Mouse (Mus musculus) gastrocnemius, postnatal 36 days (tissue): ENCODE data around the gene Olfr223. TPM values are rescaled to one million over a fixed set of nuclear protein-coding genes. Genes with fewer than 3 reads are reported as not detected.
"Not testable (repeated sequence)": the region's sequence is repeated elsewhere in the genome, so short reads cannot be mapped to it uniquely, and the experiment has no call there.

Experiments used
- DNase-seq, 2 experiments: peaks; one replicate each; pipeline ENCODE4 v3.0.0; 2022
- intact Hi-C: fragments of 180-260 bp; cut with DNase I; formaldehyde crosslinking; loops from one replicate; pipeline ENCODE4 v1.15.1; 2025
- total RNA-seq, 2 experiments: library from RNA; stranded (reverse); gene quantifications; 2 replicates each; pipeline ENCODE4 v1.2.3; 2021

Olfr223 gene
- total RNA-seq, 2 experiments from 2014 or later: not detected

DNA sequence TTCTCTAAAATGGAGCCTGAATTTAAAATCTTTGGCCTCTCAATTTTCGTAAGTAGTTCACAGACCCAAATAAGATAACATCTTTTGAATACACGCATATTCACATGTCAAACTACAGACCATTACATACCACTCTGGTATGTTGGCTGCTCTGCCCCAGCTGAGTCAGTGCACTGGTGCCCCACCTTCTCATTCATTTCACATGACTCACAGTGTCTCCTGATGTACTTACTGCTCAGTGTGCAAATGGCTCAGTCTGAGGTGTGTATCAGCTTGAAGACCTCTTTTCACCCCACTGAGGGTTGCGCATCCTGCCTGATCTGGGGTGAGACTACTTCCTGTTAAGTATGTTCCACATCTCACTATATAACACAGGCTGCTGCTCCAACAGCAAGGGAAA lies 7.8 kb upstream of the Olfr223 start:
- no peak for DNase-seq
- intact Hi-C loops: no loop called here

GRCm38 (mm10) chr11:59599211-59599610 lies 6.1 kb upstream of the Olfr223 start:
- no peak for DNase-seq
- intact Hi-C loops: no loop called here

- intact Hi-C loops: no loop called here
- no peak for DNase-seq
Observed at GRCm38 (mm10) chr11:59596950-59597349, 3.9 kb upstream of the Olfr223 start.

DNA sequence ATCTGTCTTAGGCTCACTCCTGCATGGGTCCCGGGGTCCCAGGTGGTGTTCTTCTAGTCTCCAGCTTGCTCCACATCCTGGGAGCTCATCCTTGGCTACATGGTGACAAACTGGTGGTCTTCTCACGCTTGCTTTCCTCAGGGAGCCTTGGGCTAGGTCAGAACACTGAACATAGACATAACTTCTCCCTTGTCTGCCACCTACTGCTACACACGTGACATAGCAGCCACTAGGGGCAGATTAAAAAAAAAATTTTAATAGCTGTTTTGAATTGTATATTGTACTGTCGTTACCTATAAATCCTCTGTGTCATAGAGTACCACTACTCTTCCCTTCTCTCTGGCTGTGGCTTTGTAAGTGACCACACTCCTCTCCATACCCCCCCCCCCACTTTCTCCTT lies 3.0 kb upstream of the Olfr223 start:
- intact Hi-C loops: no loop called here
- DNase-seq: no peak

DNA sequence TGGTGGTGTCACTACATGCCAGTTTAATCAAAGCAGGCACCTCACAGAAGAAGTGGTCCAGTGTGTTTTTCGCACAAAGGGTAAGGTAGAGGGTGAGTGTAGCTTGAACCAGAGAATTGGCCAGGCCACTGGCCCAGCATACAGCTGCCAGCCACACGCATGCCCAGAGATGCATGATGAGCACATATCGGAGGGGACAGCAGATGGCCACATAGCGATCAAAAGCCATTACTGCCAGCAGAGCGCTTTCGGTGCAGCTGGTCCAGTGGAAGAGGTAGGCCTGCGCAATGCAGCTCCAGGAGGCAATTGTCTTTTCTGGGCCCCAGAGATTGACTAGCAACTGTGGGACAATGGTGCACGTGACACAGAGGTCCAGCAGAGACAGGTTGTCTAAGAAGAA lies 3.6 kb downstream of the Olfr223 start:
- intact Hi-C loops: no loop called here
- no peak for DNase-seq

DNA sequence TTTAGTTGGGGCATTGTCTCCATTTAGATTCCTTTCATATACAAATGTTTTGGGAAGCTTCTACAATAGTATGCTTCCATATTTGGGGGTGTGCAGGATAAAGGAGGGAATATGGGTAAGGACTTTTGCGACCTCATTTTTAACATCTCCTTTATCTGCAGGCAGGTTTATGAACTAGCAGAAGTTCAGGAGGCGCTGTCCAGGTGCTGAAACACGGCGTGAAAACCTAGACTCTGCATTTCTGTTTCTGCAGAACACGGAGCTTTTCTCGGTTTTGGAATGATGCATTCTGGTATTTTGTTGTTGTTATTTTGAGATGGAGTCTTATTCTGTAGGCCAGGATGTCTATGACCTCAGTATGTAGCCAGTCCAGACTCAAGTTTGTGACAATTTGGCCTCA lies 8.6 kb downstream of the Olfr223 start:
- DNase-seq: no peak
- intact Hi-C loops: no loop called here

DNA sequence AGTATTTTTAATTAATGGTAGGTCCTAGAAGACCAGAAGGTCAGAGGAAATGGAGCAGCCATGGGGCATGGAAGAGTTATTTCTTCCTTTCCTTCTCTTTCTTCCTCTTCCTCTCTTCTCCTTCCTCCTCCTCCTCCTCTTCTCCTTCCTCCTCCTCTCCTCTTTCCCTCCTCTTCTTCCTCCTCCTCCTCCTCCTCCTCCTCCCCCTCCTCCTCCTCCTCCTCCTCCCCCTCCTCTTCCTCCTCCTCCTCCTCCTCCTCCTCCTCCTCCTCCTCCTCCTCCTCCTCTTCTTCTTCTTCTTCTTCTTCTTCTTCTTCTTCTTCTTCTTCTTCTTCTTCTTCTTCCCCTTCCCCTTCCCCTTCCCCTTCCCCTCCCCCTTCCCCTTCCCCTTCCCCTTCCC lies 17.0 kb downstream of the Olfr223 start, which contains the start of gene Olfr222:
Gene Olfr222 (minus strand): TSS at position 101 of the 400 bp plus-strand sequence.
- DNase-seq, intact Hi-C loops: not testable (repeated sequence)

GRCm38 (mm10) chr11:59575726-59576125 lies 17.4 kb downstream of the Olfr223 start:
- DNase-seq: no peak

GRCm38 (mm10) chr11:59569306-59569705 lies 23.8 kb downstream of the Olfr223 start:
- intact Hi-C loops: no loop called here

More at GRCm38 (mm10) chr11:59575726-59576125, 17.4 kb downstream of the Olfr223 start:
- intact Hi-C loops: no loop called here

DNA sequence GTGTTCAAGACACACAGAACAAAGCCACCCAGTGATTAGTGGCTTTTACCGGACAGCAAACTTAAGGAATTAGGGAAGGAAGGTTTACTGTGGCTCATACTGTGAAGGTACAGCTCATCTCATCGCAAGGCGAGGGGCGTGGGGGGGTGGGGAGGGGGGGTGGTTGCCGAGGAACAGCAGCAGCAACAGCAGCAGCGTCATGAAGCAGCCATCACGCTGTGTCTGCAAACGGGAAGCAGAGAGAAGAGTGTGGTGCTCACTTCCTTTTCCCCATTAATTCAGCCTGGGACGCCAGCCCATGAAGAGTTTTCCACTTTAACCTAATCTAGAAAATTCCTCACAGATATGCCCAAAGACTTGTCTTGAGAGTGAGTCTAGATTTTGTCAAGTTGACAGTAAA lies 30.3 kb downstream of the Olfr223 start:
- intact Hi-C loops: no loop called here
- no peak for DNase-seq

More at GRCm38 (mm10) chr11:59569306-59569705, 23.8 kb downstream of the Olfr223 start:
- no peak for DNase-seq

- intact Hi-C loops: no loop called here
Observed at GRCm38 (mm10) chr11:59562336-59562735, 30.8 kb downstream of the Olfr223 start.

GRCm38 (mm10) chr11:59560906-59561305 lies 32.2 kb downstream of the Olfr223 start:
- no peak for DNase-seq
- intact Hi-C loops: no loop called here

More at GRCm38 (mm10) chr11:59562336-59562735, 30.8 kb downstream of the Olfr223 start:
- no peak for DNase-seq

- DNase-seq: no peak
- intact Hi-C loops: no loop called here
Observed at GRCm38 (mm10) chr11:59554535-59554934, 38.6 kb downstream of the Olfr223 start.

DNA sequence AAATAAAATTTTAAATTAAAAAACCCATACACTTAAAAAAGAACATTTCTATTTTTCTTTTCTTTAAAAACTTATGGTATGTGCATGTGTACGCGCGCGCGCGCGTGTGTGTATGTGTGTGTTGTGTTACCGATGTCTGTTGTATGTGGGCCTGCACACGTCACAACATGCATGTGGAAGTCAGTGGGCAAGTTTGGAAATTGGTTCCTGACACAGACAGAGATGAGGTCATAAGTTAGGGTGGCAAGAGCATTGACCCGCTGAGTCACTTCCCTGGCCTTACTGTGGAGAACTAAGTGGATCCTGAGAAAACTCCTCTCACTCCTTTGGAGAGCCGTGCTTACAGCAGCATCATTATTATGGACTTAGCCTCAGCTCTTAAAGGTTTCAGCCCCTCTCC lies 39.0 kb downstream of the Olfr223 start:
- no peak for DNase-seq
- intact Hi-C loops: no loop called here

- intact Hi-C loops: no loop called here
- no peak for DNase-seq
Observed at GRCm38 (mm10) chr11:59544005-59544404, 49.1 kb downstream of the Olfr223 start.

DNA sequence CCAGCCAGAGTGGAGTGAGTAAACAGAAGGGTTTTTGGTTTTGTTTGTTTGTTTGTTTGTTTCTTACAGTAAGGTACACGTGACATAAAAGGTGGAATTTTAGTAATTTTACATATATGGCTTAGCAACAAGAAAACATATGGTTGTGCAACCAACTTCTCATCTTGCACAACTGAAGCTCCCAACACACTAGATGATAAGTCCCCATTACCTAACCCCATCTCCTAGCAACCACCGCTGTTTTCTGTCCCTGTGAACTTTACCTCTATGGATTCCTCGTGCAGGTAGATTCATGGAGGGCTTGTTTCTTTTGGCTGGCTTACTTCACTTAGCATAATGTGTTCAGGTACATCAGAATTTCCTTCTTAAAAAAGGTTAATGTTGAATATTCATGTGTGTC lies 49.7 kb downstream of the Olfr223 start:
- intact Hi-C loops: no loop called here
- DNase-seq: no peak

DNA sequence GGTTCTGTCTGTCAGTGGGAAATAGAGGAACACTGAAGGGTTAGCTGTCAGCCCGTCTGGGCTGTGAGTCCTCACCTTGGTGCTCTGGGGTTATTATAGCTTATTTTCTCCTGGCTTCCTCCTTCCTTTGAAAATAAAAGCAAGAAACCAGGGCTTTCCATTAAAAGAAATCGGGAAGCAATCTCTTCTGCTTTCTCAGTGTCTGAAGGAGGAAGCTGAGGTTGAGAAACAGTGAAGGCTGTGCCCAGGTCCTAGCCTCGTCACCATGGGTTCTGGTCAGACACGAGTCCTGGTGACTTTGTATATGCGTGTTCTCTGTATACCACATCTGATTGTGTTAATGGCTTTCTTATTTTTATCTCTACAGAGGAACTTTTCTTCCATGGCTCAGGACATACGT lies 50.6 kb downstream of the Olfr223 start:
- no peak for DNase-seq
- intact Hi-C loops: no loop called here

DNA sequence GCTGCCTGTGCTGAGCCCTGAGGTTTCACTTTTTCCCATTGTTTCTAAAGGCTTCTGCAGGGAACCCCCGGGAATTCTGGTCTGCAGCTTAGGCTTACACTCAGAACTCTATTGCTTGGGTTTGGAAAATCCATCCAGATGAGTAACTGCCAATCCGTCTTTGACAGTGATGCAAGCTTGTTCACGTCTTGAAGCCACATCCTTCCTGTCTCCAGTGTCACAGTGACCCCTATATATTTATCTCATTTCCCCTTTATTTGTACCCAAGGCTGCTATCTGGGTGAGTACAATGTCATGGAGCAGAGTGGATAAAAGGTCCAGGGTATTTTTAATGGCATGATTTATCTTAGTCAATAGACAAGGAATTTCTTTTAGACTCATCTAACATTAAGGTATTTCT lies 51.8 kb downstream of the Olfr223 start, which contains the start of gene Nlrp3:
Gene Nlrp3 (plus strand): TSS at position 245 of the 400 bp plus-strand sequence.
- no peak for DNase-seq
- intact Hi-C loops: no loop called here

GRCm38 (mm10) chr11:59540123-59540522 lies 53.0 kb downstream of the Olfr223 start:
- no peak for DNase-seq
- intact Hi-C loops: no loop called here
